Mouse (Mus musculus): ENCODE results near the gene Dazap1. TPM values are rescaled to one million over a fixed set of nuclear protein-coding genes. Genes with fewer than 3 reads are reported as not detected.
A peak's percentile ranks its signal among the peaks of the same experiment; 100 is the strongest.
"Not testable (repeated sequence)": the region's sequence is repeated elsewhere in the genome, so short reads cannot be mapped to it uniquely, and the experiment has no call there.

Gene Dazap1
- 150 and 329 TPM in 2 replicates for total RNA-seq (2017)

DNA sequence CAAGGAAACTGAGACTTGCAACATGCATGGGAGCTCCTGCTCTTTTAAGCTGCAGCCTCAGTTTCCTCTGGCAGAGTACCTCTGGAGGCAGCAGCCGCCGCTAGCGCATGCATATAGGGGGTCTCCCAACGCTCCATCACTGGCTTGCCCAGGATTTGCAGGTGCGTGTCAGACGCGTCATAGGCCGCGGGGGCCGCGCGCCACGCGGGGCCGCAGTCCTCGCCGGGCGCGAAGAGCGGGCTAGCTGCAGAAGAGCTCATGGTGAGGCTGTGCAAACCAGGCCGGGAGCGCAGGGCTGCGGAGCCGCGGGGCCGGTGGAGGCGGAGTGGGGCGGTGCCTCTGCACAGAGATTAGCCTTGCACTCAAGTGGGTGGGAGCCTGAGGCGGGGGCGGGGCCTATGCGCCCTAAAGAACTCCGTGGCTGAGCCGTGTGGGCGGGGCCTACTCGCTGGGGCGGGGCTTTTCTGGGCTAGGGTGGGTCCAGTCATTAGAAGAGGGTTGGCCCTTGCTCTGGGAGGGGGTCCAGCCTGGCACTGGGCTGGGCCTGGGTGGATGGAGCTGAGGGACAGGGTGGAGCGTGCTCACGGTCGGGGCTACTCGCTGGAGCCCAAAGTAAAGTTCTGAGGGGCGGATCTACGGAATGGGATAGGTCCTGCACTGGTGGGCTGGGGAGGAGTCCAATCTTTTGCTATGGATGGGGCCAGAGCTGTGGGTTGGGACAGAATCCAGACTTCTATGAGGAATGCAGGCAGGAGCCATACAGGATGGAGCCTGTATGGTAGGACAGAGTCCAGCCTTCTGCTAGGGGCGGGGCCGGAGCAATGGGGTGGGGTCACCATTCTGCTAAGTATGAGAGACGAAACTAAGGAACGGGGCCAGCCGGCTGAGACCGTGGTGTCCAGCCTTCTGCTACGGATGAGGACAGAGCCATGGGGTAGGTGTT is at the start of gene Dazap1, which contains the start of gene Gamt:
Dazap1 (plus strand) TSS at position 845 of the 943 bp plus-strand sequence.
Gamt (minus strand) TSS at position 371 of the 943 bp plus-strand sequence.
- ATAC-seq (replicated peaks in 1 of 2; ENCODE audit: insufficient read depth in 1 of 2, low FRiP score in 2 of 2, low TSS enrichment in 1 of 2, low read depth in 1 of 2, poor library complexity in 2 of 2, severe bottlenecking in 2 of 2): peak; percentile 54 to 57

DNA sequence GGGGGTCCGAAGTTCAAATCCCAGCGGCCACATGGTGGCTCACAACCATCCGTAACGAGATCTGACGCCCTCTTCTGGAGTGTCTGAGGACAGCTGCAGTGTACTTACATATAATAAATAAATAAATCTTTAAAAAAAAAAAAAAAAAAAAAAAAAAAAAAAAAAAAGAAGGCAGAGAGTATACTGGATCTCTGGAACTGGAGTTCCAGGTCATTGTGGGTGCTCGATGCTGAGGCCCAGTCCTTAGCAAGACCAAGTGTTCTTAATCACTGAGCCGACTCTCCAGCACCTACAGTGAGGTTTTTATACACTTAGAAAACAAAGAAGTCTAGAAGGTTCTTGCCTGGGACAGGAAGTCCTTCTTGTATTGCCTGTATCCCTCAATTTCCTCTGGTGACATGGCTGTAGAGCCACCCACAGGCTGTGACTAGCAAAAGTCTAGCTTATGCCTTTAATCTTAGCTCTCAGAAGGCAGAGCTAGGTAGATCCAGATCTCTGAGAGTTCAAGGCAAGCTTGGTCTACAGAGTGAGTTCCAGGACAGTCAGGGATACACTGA is 49.7 kb upstream of the Dazap1 start:
- ATAC-seq (replicated peaks in 1 of 2; ENCODE audit: insufficient read depth in 1 of 2, low FRiP score in 2 of 2, low TSS enrichment in 1 of 2, low read depth in 1 of 2, poor library complexity in 2 of 2, severe bottlenecking in 2 of 2): peak; percentile 45 to 53; a peak in 3 of 4 replicates

DNA sequence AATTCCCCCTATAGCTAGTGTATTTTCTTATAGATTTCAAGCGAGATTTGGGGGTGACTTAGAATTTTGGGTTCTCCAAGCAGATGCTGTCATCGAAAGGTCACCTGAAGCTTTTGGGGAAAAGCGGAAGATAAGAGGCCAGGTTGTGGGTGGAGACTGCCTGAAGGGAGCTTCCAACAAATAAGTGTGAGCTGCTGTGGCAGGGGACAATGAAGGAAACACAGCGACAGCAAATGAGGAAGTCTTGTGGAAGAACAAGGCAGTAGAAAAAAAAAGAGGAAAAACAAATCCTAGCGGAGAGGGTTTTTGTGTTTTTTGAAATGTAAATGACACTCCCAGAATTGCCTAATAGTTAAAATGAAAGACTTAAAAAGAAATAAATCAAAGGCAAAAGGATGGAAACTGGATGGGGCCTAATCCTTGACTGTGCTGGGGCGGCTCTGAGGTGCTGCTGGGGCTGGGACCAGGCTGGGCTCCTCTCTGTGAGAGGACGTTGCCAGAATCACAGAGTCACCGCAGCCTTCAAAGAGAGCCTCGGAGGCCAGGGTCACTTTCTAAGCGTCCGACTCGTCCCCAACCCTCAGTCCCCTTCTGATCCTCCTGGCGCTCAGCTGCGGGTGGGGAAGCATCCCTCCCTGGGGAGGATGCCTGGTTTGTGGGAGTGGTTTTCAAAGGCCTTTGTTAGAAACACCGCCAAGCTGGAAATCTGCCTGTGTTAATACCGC is 46.1 kb upstream of the Dazap1 start:
- no peak for ATAC-seq (replicated peaks in 1 of 2; ENCODE audit: insufficient read depth in 1 of 2, low FRiP score in 2 of 2, low TSS enrichment in 1 of 2, low read depth in 1 of 2, poor library complexity in 2 of 2, severe bottlenecking in 2 of 2)

DNA sequence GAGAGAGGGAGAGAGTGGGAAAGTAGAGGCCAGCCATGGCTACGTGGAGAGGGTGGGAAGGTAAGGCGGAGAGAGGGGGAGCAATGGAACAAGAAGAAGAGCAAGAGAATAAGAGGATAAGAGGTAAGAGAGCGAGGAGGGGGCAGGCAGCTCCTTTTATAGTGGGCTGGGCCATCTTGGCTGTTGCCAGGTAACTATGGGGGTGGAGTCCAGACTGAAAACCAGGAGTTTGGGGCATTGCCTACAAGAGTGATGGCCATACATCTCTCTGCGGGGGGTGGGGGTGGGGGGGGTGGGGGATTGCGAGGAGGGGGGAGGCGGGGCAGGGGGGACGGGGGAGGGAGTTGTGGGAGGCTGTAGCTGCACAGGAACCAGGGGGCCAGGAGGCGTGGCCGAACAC is 40.6 kb upstream of the Dazap1 start:
- no peak for ATAC-seq (replicated peaks in 1 of 2; ENCODE audit: insufficient read depth in 1 of 2, low FRiP score in 2 of 2, low TSS enrichment in 1 of 2, low read depth in 1 of 2, poor library complexity in 2 of 2, severe bottlenecking in 2 of 2)

DNA sequence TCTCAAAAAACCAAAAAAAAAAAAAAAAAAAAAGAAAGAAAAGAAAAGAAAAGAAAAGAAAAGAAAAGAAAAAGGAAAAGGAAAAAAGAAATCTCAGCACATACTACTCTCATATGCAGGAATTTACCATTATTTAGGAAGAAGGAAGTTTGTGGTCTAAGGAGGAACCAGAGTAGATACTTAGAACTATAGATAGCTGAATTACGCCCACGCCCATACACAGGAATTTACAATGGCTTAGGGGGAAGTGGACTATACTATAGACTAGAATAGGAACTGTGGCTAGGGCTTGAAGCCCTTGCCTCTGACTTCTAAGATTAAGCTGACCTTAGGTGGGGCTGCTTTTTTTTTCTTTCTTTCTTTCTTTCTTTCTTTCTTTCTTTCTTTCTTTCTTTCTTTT is 38.1 kb upstream of the Dazap1 start:
- not testable (repeated sequence) for ATAC-seq (replicated peaks in 1 of 2; ENCODE audit: insufficient read depth in 1 of 2, low FRiP score in 2 of 2, low TSS enrichment in 1 of 2, low read depth in 1 of 2, poor library complexity in 2 of 2, severe bottlenecking in 2 of 2)

DNA sequence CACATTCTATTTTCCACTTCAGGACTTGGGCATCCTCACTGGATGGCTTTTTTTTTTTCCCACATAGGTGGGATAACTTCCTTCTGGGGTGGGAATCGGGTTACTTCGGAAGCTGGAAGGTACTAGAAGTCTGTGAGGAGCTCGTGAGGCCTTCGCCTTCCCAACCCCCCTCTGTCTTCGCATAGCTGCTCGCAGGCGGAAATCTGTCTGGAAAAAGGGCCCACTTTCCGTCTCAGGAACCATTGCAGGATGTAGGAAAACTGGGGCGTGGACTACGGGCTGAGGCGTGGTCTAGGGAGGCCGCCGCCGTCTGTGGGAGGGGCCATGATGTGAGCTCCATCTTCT is 35.2 kb upstream of the Dazap1 start:
- no peak for ATAC-seq (replicated peaks in 1 of 2; ENCODE audit: insufficient read depth in 1 of 2, low FRiP score in 2 of 2, low TSS enrichment in 1 of 2, low read depth in 1 of 2, poor library complexity in 2 of 2, severe bottlenecking in 2 of 2)

DNA sequence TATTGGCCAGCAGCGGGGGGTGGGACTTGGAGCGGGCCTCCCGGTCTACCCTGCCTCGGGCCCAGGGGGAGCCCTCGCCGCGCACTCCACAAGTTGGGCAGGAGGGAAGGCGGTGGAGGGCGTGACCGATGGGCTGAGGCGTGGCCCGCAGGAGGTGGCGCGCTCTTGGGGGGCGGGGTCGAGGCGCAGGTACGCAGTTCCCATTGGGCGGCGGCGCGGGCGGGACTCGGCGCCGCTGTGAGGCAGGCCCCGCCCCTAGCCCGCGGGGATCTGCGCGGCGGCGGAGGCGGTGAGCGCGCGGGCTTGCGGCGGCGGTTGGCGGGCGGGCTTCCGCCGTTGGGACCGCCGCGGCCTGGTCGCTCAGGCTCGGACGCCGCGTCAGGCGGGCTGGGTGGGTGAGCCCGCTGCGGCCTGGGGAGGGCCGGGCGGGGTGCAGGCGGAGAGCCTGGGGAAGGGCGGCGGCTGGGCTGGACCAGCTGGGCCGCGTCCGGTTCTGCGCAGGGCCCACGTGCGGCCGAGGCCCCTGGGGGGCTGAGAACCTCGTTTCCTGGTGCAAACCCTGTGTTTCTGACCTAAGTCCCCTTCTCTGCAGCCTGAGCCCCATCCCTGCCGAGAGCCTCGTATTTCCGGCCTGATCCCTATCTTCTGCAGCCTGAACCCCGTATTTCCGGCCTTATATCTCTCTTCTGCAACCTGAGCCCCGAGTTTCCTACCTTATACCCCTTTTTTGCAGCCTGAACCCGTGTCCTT is 34.7 kb upstream of the Dazap1 start, which contains the start of gene Mum1:
Mum1 (plus strand) TSS at position 19 of the 750 bp plus-strand sequence.
- ATAC-seq (replicated peaks in 1 of 2; ENCODE audit: insufficient read depth in 1 of 2, low FRiP score in 2 of 2, low TSS enrichment in 1 of 2, low read depth in 1 of 2, poor library complexity in 2 of 2, severe bottlenecking in 2 of 2): peak; percentile 99

DNA sequence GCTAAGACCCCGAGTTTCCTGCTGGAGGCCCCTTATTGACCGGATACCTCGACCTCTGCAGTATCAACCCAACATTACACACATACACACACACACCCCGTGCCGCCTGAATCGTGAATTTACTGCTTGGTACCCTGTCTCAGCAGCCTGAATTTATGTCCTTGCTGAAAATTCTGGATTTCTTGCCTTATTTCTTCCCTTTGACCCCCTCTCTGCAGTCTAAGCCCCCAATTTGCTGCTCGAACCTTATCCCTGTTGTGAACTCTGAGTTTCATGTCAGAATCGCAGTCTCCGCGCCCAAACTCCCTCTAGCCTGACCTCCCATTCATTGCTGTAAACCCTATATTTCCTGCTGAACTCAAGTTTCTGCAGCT is 34.1 kb upstream of the Dazap1 start:
- ATAC-seq (replicated peaks in 1 of 2; ENCODE audit: insufficient read depth in 1 of 2, low FRiP score in 2 of 2, low TSS enrichment in 1 of 2, low read depth in 1 of 2, poor library complexity in 2 of 2, severe bottlenecking in 2 of 2): no peak

DNA sequence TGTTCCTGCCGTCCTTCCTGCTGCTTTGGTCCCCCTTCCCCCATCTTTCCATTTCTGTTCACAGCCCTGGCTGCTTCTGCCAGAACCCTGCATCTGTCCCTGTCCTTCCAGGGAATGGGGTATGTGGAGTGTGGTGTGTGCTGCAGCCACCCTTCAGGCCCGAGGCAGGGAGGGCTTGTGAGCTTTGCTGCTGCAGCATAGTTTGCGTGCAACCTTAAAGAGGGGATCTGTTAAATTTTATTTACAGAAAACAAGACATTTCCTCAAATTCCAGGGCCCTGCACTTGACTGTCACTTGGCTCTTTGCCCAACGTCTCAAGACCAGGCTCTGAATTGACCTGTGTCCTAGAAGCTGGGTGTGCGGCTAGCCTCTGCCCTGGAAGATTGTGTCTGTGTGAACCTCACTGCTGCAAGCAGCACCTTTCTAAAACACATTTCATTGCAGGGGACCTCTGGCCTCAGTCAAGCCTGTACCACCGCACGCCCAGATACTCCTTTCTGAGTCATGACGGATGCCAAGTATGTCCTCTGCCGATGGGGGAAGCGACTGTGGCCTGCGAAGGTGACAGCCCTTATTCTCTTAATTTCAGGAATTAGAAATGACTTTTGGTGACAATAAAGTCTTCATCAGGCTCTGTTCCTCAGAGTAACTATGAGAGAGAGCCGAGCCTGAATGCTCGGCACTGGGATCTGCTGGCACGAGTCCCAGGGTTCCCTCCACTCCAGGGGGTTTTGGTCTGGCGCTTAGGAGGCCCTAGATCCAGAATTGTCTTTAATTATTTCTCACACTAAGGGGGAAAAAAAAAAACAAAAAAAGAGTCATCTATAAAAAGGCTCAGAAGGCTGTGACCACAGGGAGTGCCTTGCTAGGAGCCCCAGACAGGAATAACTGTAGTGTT is 33.2 kb upstream of the Dazap1 start:
- ATAC-seq (replicated peaks in 1 of 2; ENCODE audit: insufficient read depth in 1 of 2, low FRiP score in 2 of 2, low TSS enrichment in 1 of 2, low read depth in 1 of 2, poor library complexity in 2 of 2, severe bottlenecking in 2 of 2): no peak

DNA sequence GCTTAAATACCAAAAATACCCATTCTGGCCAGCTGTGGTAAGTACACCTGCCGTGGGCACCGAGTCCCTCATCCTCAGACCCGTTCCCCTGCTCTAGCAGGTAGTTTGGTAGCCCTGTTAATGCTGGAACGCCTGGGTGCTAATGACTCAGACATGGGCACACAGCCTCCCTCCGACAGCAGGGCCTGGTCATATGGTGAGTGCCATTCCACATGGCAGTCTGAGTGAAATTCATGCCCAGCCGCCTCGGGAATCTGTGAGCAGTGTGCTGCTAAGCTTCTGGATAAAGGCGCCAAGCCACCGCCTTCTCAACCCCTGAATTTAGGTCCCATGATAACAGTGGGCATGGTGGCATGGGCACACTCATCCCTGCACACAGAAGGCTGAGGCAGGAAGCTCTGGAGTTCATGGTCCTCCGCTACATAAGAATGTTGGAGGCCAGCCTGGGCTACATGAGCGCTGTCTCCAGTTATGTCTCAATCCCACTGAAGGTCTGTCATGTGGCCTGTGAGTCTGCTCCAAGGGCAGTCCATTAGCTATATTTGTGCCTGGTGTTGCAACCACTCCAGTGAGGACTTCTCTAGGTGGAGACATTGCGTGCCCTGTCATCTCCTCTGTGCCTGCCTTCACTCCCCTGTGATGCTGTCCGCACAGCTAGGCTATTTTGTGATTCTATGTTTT is 25.0 kb upstream of the Dazap1 start:
- ATAC-seq (replicated peaks in 1 of 2; ENCODE audit: insufficient read depth in 1 of 2, low FRiP score in 2 of 2, low TSS enrichment in 1 of 2, low read depth in 1 of 2, poor library complexity in 2 of 2, severe bottlenecking in 2 of 2): no peak

DNA sequence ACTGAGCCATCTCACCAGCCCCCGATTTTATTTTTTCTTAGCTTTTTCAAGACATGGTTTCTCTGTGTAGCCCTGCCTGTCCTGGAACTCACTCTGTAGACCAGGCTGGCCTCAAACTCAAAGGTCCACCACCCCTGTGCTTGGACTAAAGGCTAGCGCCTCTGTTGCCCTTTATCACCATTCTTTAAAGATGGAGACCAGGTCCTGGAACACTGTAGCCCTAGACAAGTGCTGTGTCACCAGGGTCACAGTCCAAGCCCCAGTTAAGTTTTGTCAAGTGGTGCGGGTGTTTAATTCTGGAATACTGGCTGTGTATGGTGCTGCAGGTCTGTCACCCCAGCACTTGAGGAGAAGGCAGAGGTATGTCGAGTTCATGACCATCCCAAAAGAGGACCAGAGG is 24.3 kb upstream of the Dazap1 start:
- ATAC-seq (replicated peaks in 1 of 2; ENCODE audit: insufficient read depth in 1 of 2, low FRiP score in 2 of 2, low TSS enrichment in 1 of 2, low read depth in 1 of 2, poor library complexity in 2 of 2, severe bottlenecking in 2 of 2): no peak

DNA sequence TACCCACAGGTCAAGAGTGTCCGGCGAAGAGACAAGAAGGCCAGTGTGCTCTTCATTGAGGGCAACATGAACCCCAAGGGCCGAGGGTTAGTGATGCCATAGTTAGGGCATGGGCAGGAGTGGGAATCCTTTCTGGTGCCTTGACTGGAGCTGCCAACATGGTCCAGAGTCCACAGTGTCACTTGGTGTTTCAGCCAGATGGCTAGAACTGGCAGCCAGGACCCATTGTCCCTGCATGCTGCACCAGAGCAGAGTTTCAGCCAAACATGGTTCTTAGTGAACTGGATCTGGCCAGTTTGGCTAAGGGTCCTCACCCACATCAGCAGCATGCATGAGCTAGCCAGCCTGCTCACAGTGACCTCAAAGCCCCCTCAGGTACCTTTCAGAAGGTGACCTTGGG is 23.0 kb upstream of the Dazap1 start:
- no peak for ATAC-seq (replicated peaks in 1 of 2; ENCODE audit: insufficient read depth in 1 of 2, low FRiP score in 2 of 2, low TSS enrichment in 1 of 2, low read depth in 1 of 2, poor library complexity in 2 of 2, severe bottlenecking in 2 of 2)

DNA sequence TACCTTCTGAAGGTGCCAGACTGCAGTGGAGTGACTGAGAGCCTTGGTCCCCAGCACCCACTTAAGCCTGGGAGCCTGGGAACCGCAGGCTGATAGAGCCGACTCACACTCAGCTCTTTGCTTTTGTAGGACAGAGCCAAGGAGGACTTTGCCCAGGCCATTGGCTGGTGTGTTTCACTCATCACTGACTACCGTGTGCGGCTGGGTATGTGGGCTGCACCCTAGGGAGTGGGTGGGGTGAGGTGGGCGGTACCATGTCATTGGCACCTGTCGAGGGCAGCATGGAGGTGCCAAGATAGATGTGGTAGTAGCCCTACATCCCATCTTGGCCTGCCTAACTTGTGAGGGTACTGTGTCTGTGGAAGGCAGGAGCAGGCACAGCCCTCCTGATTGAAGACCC is 21.5 kb upstream of the Dazap1 start:
- ATAC-seq (replicated peaks in 1 of 2; ENCODE audit: insufficient read depth in 1 of 2, low FRiP score in 2 of 2, low TSS enrichment in 1 of 2, low read depth in 1 of 2, poor library complexity in 2 of 2, severe bottlenecking in 2 of 2): no peak

DNA sequence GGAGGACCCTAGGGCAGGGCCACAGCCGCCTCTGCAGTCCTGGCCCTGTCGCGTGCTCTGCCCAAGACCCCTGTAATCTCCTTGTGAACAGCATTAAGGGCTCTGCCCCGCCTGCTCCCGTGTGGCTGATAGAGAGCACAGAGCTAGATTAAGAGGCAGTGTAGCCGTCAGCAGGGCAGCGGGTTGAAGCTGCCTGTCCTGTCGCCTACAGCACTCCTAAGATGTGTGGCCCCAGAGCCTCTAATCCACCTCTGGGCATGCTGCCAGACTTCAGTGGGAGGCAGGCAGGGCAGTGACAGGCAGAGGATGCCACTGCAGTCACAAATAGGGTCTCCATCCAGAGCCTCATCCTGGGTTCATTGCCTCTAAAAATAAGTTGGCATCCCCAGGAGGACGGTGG is 19.2 kb upstream of the Dazap1 start:
- ATAC-seq (replicated peaks in 1 of 2; ENCODE audit: insufficient read depth in 1 of 2, low FRiP score in 2 of 2, low TSS enrichment in 1 of 2, low read depth in 1 of 2, poor library complexity in 2 of 2, severe bottlenecking in 2 of 2): no peak

DNA sequence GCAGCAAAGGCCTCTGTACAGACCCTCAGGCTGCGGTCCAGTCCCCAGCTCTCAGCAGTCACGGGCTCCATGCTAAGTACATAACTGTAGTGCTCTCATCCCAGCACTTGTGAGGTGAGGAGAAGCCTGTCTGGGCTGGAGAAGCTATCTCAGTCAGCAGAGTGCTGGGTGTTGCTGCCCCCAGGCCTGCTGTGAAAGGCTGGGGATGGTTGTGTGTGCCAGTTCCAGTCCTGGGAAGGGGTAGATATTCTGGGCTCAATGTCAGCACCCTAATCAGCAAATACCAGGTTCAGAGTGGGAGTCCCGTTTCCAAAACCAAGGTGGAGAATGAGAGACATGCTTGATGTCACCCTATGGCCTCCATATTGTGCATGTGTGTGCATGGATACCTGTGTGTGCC is 18.7 kb upstream of the Dazap1 start:
- ATAC-seq (replicated peaks in 1 of 2; ENCODE audit: insufficient read depth in 1 of 2, low FRiP score in 2 of 2, low TSS enrichment in 1 of 2, low read depth in 1 of 2, poor library complexity in 2 of 2, severe bottlenecking in 2 of 2): no peak; a peak in 1 of 4 replicates

DNA sequence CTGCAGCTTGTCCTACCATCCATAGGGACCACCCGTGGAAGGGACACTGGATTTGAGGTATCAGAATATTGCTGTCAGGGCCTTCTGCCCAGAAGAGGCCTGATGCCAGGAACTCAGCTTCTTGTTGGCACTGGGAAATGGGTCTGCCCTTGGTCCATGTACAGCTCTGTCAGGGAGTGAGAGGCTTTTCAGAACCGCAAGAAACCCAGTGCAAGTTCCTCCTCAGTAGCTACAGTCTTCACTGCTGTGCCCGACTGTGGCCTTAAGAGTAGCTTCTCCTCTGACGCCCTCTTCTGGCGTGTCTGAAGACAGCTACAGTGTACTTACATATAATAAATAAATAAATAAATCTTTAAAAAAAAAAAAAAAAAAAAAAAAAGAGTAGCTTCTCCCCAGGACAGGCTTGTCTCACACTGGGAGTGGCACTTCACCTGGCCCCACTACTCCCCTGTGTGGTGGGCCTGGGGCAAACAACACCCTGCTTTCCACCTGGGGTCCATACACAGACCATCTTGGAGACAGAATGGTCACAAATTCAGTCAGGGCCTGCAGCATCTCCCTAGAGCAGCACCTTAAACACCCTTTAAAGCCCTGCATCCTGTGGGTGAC is 16.4 kb upstream of the Dazap1 start:
- no peak for ATAC-seq (replicated peaks in 1 of 2; ENCODE audit: insufficient read depth in 1 of 2, low FRiP score in 2 of 2, low TSS enrichment in 1 of 2, low read depth in 1 of 2, poor library complexity in 2 of 2, severe bottlenecking in 2 of 2)

Data from hematopoietic stem cell, adult 5-6 weeks (primary cell).